Mouse (Mus musculus) G1E (cell line): ENCODE results near the gene Fgfr2. TPM values are rescaled to one million over a fixed set of nuclear protein-coding genes. Genes with fewer than 3 reads are reported as not detected.

ENCODE experiments used
- ATAC-seq: 2 replicates; pipeline ENCODE4 v1.8.0; 2016; ENCODE audit warnings: mild to moderate bottlenecking; ENCODE audit not compliant: insufficient number of reproducible peaks, poor library complexity, low FRiP score, severe bottlenecking; ENCODE audit errors: extremely low read depth
- DNase-seq: peaks from one replicate; pipeline ENCODE4 v3.0.0; 2012; ENCODE audit warnings: low spot score
- H3K27me3 ChIP-seq: 2 replicates; pipeline ENCODE4 v1.6.1; 2012; ENCODE audit warnings: mild to moderate bottlenecking, low read length, inconsistent platforms; ENCODE audit not compliant: insufficient read depth
- H3K36me3 ChIP-seq: replicated peaks from 2 replicates; pipeline ENCODE3; 2012; ENCODE audit warnings: mild to moderate bottlenecking, inconsistent platforms
- H3K4me1 ChIP-seq: 2 replicates; pipeline ENCODE4 v1.6.1; 2012; ENCODE audit warnings: low read depth, low read length, inconsistent platforms, mixed read lengths; ENCODE audit not compliant: insufficient read depth
- H3K4me3 ChIP-seq: 2 replicates; pipeline ENCODE4 v1.5.1; 2012; ENCODE audit warnings: low read depth, mild to moderate bottlenecking, inconsistent platforms, low read length, moderate library complexity, mixed read lengths
- H3K9me3 ChIP-seq: replicated peaks from 2 replicates; pipeline ENCODE4 v1.6.1; 2012; ENCODE audit warnings: inconsistent platforms
- CTCF ChIP-seq: IDR thresholded peaks from 2 replicates; pipeline ENCODE4 v1.5.1; 2012; ENCODE audit warnings: low read depth, low read length, inconsistent platforms, mixed read lengths
- GATA1 ChIP-seq: IDR thresholded peaks from 2 replicates; pipeline ENCODE4 v1.6.1; 2012; ENCODE audit warnings: borderline replicate concordance, low read length, inconsistent platforms, mixed read lengths
- GATA2 ChIP-seq: IDR thresholded peaks from 2 replicates; pipeline ENCODE4 v1.6.1; 2012; ENCODE audit warnings: low read depth, low read length, inconsistent platforms, borderline replicate concordance
- POLR2AphosphoS5 ChIP-seq: IDR thresholded peaks from 2 replicates; pipeline ENCODE4 v1.6.1; 2012; ENCODE audit warnings: low read depth, low read length, inconsistent platforms; ENCODE audit not compliant: insufficient replicate concordance
- TAL1 ChIP-seq: conservative IDR thresholded peaks from 2 replicates; pipeline ENCODE4 v1.6.1; 2012; ENCODE audit warnings: low read depth, low read length, inconsistent platforms, mixed read lengths
- polyA plus RNA-seq: library from polyadenylated mRNA; stranded (reverse); fragments of >175 nt; gene quantifications from 2 replicates; pipeline ENCODE4 v1.2.3, GENCODE M21; 2012
- total RNA-seq, 2 experiments: library from RNA; stranded (forward) in 1 of 2; stranded (reverse) in 1 of 2; fragments of 200-1000 nt in 1 of 2; fragments of >200 nt in 1 of 2; fragmentation: Nextera tagmentation in 1 of 2; gene quantifications; 2 replicates each; pipeline ENCODE4 v1.2.3; 2014 to 2017

The Fgfr2 gene
- total and polyA plus RNA-seq, 3 experiments: 0.22 TPM; not detected in 2

DNA sequence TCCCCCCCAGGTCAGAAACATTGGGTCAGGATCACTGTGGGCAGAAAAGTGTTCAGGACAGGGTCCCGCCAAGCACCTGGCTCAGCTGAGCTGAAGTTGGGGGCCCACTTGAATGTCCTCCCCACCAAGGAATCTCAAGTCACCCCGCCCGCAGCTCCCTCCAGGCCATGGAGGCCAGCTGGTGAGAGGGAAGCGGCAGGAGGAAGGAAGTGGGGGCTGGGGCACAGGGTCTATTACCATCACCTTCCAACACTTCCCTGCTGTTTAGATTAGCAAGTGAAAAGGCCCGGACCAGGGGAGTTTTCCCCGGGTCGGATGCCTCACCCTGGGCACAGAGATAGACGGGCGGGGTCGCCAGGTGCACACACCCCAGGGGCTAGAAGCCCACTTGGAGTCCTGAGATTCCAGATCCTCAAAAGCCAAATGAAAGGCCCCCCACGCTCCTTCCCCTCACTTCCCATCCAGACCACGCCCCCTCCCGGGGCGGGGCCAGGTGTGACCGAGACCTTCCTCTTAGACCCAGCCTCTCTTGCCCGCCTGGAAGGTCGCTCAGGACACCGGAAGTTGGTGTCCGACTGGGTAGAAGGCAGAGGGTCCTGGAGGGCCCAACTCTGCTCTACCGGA lies 8.2 kb downstream of the Fgfr2 start:
- no peaks in the 10 kb centered on the region for H3K27me3 ChIP-seq
- H3K4me1 ChIP-seq: peaks cover 48% of the 10 kb centered on the region
- ATAC-seq: peak; percentile 64
- no peaks in the 10 kb centered on the region for H3K9me3 ChIP-seq
- DNase-seq: peak; percentile 52
- H3K4me3 ChIP-seq: peak overlapping the region; percentile 63; the same call in 1 of the 2 replicates
- peaks cover 59% of the 10 kb centered on the region for H3K36me3 ChIP-seq
- TF ChIP-seq GATA2 (no peak), GATA1 (no peak), CTCF (no peak), TAL1 (no peak), POLR2AphosphoS5 (no peak)

DNA sequence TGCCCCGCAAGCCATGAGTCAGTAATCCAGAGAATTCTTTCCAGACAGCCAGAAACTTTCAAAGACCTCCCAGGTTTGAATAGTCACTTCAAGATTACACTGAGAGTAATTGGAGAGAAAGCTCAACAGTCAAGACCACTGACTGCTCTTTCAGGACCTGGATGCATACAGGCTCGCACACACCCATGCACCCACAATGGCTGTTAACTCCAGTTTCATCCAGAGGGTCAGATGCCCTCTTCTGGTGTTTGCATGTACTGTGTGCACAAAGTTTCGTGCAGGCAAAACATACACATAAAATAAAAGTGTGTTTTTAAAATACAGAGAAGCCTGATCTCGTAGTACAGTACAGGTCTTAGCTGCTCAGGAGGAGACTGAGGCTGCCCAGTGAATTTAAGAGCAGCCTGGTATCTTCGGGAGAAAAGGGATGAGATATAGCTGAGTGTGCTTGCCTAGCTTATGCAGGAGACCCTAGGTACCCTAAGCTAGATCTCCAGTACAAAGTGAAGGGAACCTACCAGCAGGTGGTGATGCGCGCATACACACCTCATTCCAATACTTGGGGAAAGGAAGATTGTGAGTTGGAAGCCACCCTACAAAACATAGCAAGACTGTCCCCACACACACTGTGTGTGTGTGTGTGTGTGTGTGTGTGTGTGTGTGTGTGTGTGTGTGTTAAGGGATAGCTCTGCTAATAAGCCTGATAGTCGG lies 9.8 kb downstream of the Fgfr2 start:
- ATAC-seq (no peak), DNase-seq (no peak)
- Histone ChIP-seq H3K27me3 (no peaks in the 10 kb centered on the region), H3K4me3 (no peak overlapping the region), H3K36me3 (peaks cover 65% of the 10 kb centered on the region), H3K9me3 (no peaks in the 10 kb centered on the region), H3K4me1 (peaks cover 49% of the 10 kb centered on the region)
- TF ChIP-seq TAL1: no peak
- TF ChIP-seq GATA2: no peak
- no peak for TF ChIP-seq POLR2AphosphoS5

DNA sequence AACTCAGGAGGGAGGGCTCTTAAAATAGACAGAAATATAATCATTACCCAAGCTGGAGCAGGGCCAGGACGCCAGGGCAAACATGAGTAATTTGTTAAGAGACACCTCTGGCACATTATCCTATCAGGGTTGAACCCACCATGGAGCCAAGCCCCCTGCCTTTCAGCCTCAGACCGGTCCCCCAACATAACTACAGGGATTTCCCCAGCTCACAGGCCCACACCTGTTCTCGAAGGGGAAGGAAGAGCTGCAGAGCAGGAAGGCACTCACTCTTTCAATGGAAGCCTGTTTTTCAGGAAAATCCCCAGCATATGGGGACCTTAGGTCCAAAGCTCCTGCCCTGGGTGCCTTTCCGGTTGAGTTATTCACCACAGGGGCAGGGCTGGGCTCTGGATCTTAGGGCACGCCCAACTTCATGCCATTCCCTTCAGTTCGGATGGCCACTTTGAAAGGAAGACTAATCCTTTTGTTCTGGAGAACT lies 10.8 kb downstream of the Fgfr2 start:
- H3K4me3 ChIP-seq: no peak overlapping the region
- TF ChIP-seq GATA2 (no peak), POLR2AphosphoS5 (no peak), GATA1 (no peak), TAL1 (no peak), CTCF (no peak)
- peaks cover 69% of the 10 kb centered on the region for H3K36me3 ChIP-seq
- peaks cover 43% of the 10 kb centered on the region for H3K4me1 ChIP-seq
- H3K9me3 ChIP-seq: no peaks in the 10 kb centered on the region
- DNase-seq (no peak), ATAC-seq (no peak)
- H3K27me3 ChIP-seq: no peaks in the 10 kb centered on the region

DNA sequence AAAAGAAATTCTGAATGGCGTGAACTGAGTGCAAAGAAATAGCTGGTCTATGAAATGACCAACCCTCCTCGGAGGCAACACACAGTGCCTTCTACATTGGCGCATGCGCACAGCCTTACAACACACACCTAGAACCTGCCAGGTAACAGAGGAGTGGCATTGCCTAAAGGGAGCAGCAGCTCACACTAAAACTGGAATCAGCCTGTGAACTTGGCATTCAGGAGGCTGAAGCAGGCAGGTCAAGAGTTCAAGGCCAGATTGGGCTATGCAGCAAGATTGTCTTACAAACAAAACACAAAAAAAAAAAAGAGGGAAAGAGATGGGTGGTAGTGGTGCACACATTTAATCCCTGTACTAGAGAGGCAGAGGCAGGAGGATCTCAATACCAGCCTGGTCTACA lies 13.7 kb downstream of the Fgfr2 start:
- no peak for ATAC-seq

DNA sequence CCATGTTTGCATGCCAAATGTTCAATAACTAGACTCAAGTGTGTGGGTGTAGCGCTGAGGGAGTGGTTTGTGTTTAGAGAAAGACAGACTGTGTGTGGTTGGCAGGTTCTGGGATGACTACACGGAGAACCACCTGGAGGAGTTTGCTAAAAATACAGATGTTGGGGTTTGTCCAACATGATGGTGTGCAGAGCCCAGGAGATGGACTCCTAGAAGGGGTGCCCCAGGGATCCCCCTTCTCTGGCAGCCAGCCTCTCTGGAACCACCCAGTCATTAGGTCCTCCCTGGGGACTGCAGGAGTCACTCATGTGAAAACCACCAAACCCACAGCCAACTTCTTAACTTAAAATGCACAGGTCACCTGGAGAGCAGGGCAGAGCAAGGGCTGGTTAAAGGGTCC lies 14.5 kb downstream of the Fgfr2 start:
- no peaks in the 10 kb centered on the region for H3K27me3 ChIP-seq
- ATAC-seq: no peak
- TF ChIP-seq GATA1: no peak
- TF ChIP-seq TAL1: no peak
- TF ChIP-seq CTCF: no peak
- TF ChIP-seq POLR2AphosphoS5: no peak
- no peak for TF ChIP-seq GATA2
- H3K4me3 ChIP-seq: no peak overlapping the region
- peaks cover 82% of the 10 kb centered on the region for H3K36me3 ChIP-seq
- peaks cover 12% of the 10 kb centered on the region for H3K4me1 ChIP-seq
- DNase-seq: no peak
- H3K9me3 ChIP-seq: no peaks in the 10 kb centered on the region

More for the DNA sequence above, 13.7 kb downstream of the Fgfr2 start:
- no peak for DNase-seq
- Histone ChIP-seq H3K4me3 (no peak overlapping the region), H3K27me3 (no peaks in the 10 kb centered on the region), H3K36me3 (peaks cover 84% of the 10 kb centered on the region), H3K4me1 (peaks cover 17% of the 10 kb centered on the region), H3K9me3 (no peaks in the 10 kb centered on the region)
- no peak for TF ChIP-seq CTCF
- no peak for TF ChIP-seq TAL1
- no peak for TF ChIP-seq GATA2
- TF ChIP-seq POLR2AphosphoS5: no peak
- no peak for TF ChIP-seq GATA1

DNA sequence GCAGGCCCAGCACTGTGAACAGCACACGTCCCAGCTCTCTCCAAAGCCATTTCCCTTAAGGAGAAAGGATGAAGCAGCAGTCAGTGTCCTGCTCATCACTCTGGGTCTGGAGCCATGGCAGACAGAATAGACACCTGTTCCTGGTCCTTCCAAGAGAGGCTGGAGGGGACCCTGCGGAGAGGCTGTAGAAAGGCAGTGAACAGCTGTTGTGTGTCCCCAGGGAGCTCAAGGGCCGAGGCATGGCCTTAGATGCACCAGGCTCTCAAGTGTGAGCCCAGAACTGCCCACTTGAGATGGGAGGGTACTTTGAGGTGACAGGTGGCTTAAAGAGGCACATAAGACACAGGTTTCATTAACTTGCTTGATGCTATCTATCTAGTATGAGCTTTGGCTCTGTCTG lies 20.6 kb downstream of the Fgfr2 start:
- Histone ChIP-seq H3K9me3 (no peaks in the 10 kb centered on the region), H3K36me3 (peaks cover 86% of the 10 kb centered on the region), H3K4me3 (no peak overlapping the region), H3K4me1 (peaks cover 5% of the 10 kb centered on the region; the same call in 1 of the 2 replicates), H3K27me3 (no peaks in the 10 kb centered on the region)
- ATAC-seq (no peak), DNase-seq (no peak)
- no peak for TF ChIP-seq GATA2
- TF ChIP-seq CTCF: no peak
- no peak for TF ChIP-seq GATA1
- no peak for TF ChIP-seq TAL1
- TF ChIP-seq POLR2AphosphoS5: no peak

DNA sequence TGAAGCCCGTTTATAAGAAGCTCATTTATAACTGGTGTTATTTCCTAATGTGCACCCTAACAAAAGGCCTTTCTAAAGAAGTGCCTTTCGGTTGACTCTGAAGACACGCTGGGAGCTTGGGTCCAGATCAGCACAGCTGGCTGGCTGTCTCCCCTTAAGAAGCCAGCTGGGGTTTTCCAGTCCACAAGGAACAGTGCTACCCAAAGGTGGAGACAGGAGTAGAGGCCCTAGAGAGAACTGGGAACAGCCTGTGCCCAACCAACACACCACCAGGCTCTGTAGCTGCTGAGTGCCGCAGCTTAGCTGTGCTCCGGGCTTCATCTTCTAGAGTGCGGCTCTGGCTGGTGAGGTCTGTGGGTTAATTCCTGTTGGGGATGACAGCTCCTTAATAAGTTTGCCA lies 22.1 kb downstream of the Fgfr2 start:
- peaks cover 5% of the 10 kb centered on the region; the same call in 1 of the 2 replicates for H3K4me1 ChIP-seq
- no peaks in the 10 kb centered on the region for H3K27me3 ChIP-seq
- H3K36me3 ChIP-seq: peaks cover 85% of the 10 kb centered on the region
- DNase-seq (no peak), ATAC-seq (no peak)
- H3K4me3 ChIP-seq: no peak overlapping the region
- no peaks in the 10 kb centered on the region for H3K9me3 ChIP-seq
- TF ChIP-seq POLR2AphosphoS5 (no peak), CTCF (no peak), GATA2 (no peak), TAL1 (no peak), GATA1 (no peak)
